Mouse (Mus musculus) c-Kit-positive CD71-positive TER-119-positive erythroid progenitor cells, embryonic 14.5 days (primary cell): ENCODE measurements at regions not wholly inside any gene's neighbourhood (a gene's known extent, or its start where the extent isn't known, plus 50 kb on each side); places are given as distances from the start of the nearest gene placed in this dataset.

ENCODE experiments used
- DNase-seq: peaks from one replicate; pipeline ENCODE4 v3.0.0-alpha.2; 2013; ENCODE audit warnings: low spot score

GRCm38 (mm10) chr13:31337631-31338030, 218.3 kb upstream of the Foxq1 start:
- DNase-seq, result no peak

- no peak for DNase-seq
Observed at GRCm38 (mm10) chr13:31339386-31339785, 216.5 kb upstream of the Foxq1 start.

GRCm38 (mm10) chr13:31339901-31340300, 216.0 kb upstream of the Foxq1 start:
- no peak for DNase-seq

GRCm38 (mm10) chr13:31340363-31340948, 215.5 kb upstream of the Foxq1 start:
- DNase-seq, result no peak

GRCm38 (mm10) chr13:31341282-31342100, 214.4 kb upstream of the Foxq1 start:
- DNase-seq, result no peak

- no peak for DNase-seq
Observed at GRCm38 (mm10) chr13:31346205-31346604, 209.7 kb upstream of the Foxq1 start.

- DNase-seq, result no peak
Observed at GRCm38 (mm10) chr13:31347000-31347399, 208.9 kb upstream of the Foxq1 start.

GRCm38 (mm10) chr13:31349671-31350070, 206.3 kb upstream of the Foxq1 start:
- no peak for DNase-seq

GRCm38 (mm10) chr13:31351481-31351880, 204.5 kb upstream of the Foxq1 start:
- no peak for DNase-seq

- no peak for DNase-seq
Observed at GRCm38 (mm10) chr13:31352825-31353224, 203.1 kb upstream of the Foxq1 start.

GRCm38 (mm10) chr13:31359353-31359752, 196.6 kb upstream of the Foxq1 start:
- DNase-seq, result no peak

GRCm38 (mm10) chr13:31362386-31362785, 193.5 kb upstream of the Foxq1 start:
- no peak for DNase-seq

GRCm38 (mm10) chr13:31364369-31364768, 191.6 kb upstream of the Foxq1 start:
- no peak for DNase-seq

GRCm38 (mm10) chr13:31367226-31367625, 188.7 kb upstream of the Foxq1 start:
- no peak for DNase-seq

GRCm38 (mm10) chr13:31369182-31369581, 186.8 kb upstream of the Foxq1 start:
- no peak for DNase-seq

GRCm38 (mm10) chr13:31370873-31371272, 185.1 kb upstream of the Foxq1 start:
- no peak for DNase-seq

GRCm38 (mm10) chr13:31374006-31374405, 181.9 kb upstream of the Foxq1 start:
- no peak for DNase-seq

- no peak for DNase-seq
Observed at GRCm38 (mm10) chr13:31393421-31394215, 162.3 kb upstream of the Foxq1 start.

- no peak for DNase-seq
Observed at GRCm38 (mm10) chr13:31396216-31396910, 159.6 kb upstream of the Foxq1 start.

GRCm38 (mm10) chr13:31397246-31397645, 158.7 kb upstream of the Foxq1 start:
- no peak for DNase-seq

- DNase-seq, result no peak
Observed at GRCm38 (mm10) chr13:31400401-31400800, 155.5 kb upstream of the Foxq1 start.

- no peak for DNase-seq
Observed at GRCm38 (mm10) chr13:31405312-31405711, 150.6 kb upstream of the Foxq1 start.
